Mouse (Mus musculus): Measurements from ENCODE around the gene Crim1. TPM values are rescaled to one million over a fixed set of nuclear protein-coding genes. Genes with fewer than 3 reads are reported as not detected.

Gene Crim1
- polyA plus RNA-seq, 1 experiment, result 7.1 TPM

- Histone ChIP-seq H3K79me2 (ENCODE audit: control insufficient read depth, insufficient read depth) (peaks cover 72% of the 10 kb centered on the region), H3K27me3 (ENCODE audit: control insufficient read depth, insufficient read depth, insufficient read length) (no peaks in the 10 kb centered on the region), H3K79me3 (ENCODE audit: low read depth) (peaks cover 30% of the 10 kb centered on the region), H3ac (ENCODE audit: control insufficient read depth, insufficient read length, low read depth) (no peak overlapping the region), H3K4me3 (ENCODE audit: insufficient read depth, poor library complexity, severe bottlenecking) (peak overlapping the region; percentile 57), H3K36me3 (ENCODE audit: control insufficient read depth, insufficient read depth) (no peaks in the 10 kb centered on the region)
- TF ChIP-seq MYOD1 (IDR thresholded peaks at IDR 0.05; ENCODE audit: control insufficient read depth, insufficient read length, low read depth), result no peak
- TF ChIP-seq MAX (IDR thresholded peaks at IDR 0.05), result no peak
- no peak for TF ChIP-seq CEBPB (IDR thresholded peaks at IDR 0.05; ENCODE audit: low read depth)
- no peak for TF ChIP-seq CTCF (IDR thresholded peaks at IDR 0.05; ENCODE audit: control insufficient read depth, insufficient read depth, insufficient read length)
- no peak for TF ChIP-seq MYOG (IDR thresholded peaks at IDR 0.05; ENCODE audit: control insufficient read depth, extremely low read depth, insufficient read length)
- no peak for TF ChIP-seq USF1 (IDR thresholded peaks at IDR 0.05; ENCODE audit: low read depth)
- no peak for TF ChIP-seq FOSL1 (IDR thresholded peaks at IDR 0.05; ENCODE audit: insufficient read depth, low read length, poor library complexity, severe bottlenecking)
These were observed 2.7 kb downstream of the Crim1 start for GRCm38 (mm10) chr17:78202756-78203155.

DNA sequence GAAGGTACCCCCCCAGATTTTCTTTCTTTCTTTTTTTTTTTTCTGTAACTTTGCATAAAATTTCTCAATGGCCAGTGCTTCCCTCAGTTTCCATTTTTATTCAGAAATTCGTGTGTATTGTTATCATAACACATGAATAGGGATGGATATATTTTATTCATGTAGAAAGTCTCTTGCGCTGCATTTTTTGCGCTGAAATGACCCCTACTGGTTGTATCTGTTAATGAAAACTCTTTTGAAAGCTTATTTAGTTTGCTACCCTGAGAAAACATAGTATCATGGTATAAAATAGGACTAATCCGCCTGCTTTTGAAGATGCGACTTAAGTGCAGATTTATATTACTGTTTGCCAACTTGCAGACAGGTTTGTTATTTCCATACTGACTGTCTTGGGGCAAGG, 3.4 kb downstream of the Crim1 start:
- no peaks in the 10 kb centered on the region for H3K36me3 ChIP-seq (ENCODE audit: control insufficient read depth, insufficient read depth)
- H3K79me2 ChIP-seq (ENCODE audit: control insufficient read depth, insufficient read depth), result peaks cover 78% of the 10 kb centered on the region
- no peaks in the 10 kb centered on the region for H3K27me3 ChIP-seq (ENCODE audit: control insufficient read depth, insufficient read depth, insufficient read length)
- H3ac ChIP-seq (ENCODE audit: control insufficient read depth, insufficient read length, low read depth), result no peak overlapping the region
- no peak overlapping the region for H3K4me3 ChIP-seq (ENCODE audit: insufficient read depth, poor library complexity, severe bottlenecking)
- no peak for TF ChIP-seq CTCF (IDR thresholded peaks at IDR 0.05; ENCODE audit: control insufficient read depth, insufficient read depth, insufficient read length)
- no peak for TF ChIP-seq FOSL1 (IDR thresholded peaks at IDR 0.05; ENCODE audit: insufficient read depth, low read length, poor library complexity, severe bottlenecking)
- TF ChIP-seq USF1 (IDR thresholded peaks at IDR 0.05; ENCODE audit: low read depth), result no peak
- TF ChIP-seq MYOG (IDR thresholded peaks at IDR 0.05; ENCODE audit: control insufficient read depth, extremely low read depth, insufficient read length), result no peak
- TF ChIP-seq MAX (IDR thresholded peaks at IDR 0.05), result no peak
- TF ChIP-seq CEBPB (IDR thresholded peaks at IDR 0.05; ENCODE audit: low read depth), result no peak
- TF ChIP-seq MYOD1 (IDR thresholded peaks at IDR 0.05; ENCODE audit: control insufficient read depth, insufficient read length, low read depth), result no peak
- peaks cover 35% of the 10 kb centered on the region for H3K79me3 ChIP-seq (ENCODE audit: low read depth)

- peaks cover 37% of the 10 kb centered on the region for H3K79me3 ChIP-seq (ENCODE audit: low read depth)
- H3ac ChIP-seq (ENCODE audit: control insufficient read depth, insufficient read length, low read depth), result no peak overlapping the region
- peak; percentile 20 for TF ChIP-seq CEBPB (IDR thresholded peaks at IDR 0.05; ENCODE audit: low read depth)
- TF ChIP-seq FOSL1 (IDR thresholded peaks at IDR 0.05; ENCODE audit: insufficient read depth, low read length, poor library complexity, severe bottlenecking), result no peak
- no peak overlapping the region for H3K4me3 ChIP-seq (ENCODE audit: insufficient read depth, poor library complexity, severe bottlenecking)
- no peaks in the 10 kb centered on the region for H3K36me3 ChIP-seq (ENCODE audit: control insufficient read depth, insufficient read depth)
- no peaks in the 10 kb centered on the region for H3K27me3 ChIP-seq (ENCODE audit: control insufficient read depth, insufficient read depth, insufficient read length)
- peaks cover 92% of the 10 kb centered on the region for H3K79me2 ChIP-seq (ENCODE audit: control insufficient read depth, insufficient read depth)
These were observed 6.4 kb downstream of the Crim1 start for GRCm38 (mm10) chr17:78206421-78206820.

DNA sequence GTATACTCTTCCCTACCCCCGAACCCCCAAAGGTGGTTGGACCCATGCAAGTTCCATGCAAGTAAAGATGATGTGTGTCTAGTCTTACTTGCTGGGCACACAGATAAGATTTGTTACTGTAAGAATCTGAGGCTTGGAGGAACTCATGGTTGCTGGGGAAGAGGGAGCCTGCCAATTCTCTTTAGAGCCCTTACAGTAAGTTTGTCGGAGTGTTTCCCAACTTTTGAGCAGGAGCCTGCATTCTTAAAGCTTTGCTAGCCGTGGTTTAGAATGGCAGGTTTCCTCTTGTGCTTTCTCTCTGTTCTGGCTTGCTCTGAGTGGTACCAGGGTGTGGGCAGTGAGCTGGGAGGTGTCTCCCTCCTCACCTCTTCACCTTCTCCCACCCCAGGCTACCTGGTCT, 7.2 kb downstream of the Crim1 start:
- H3K79me2 ChIP-seq (ENCODE audit: control insufficient read depth, insufficient read depth), result peaks cover 90% of the 10 kb centered on the region
- H3K4me3 ChIP-seq (ENCODE audit: insufficient read depth, poor library complexity, severe bottlenecking), result no peak overlapping the region
- peaks cover 32% of the 10 kb centered on the region for H3K79me3 ChIP-seq (ENCODE audit: low read depth)
- no peaks in the 10 kb centered on the region for H3K36me3 ChIP-seq (ENCODE audit: control insufficient read depth, insufficient read depth)
- no peak overlapping the region for H3ac ChIP-seq (ENCODE audit: control insufficient read depth, insufficient read length, low read depth)
- no peak for TF ChIP-seq MYOD1 (IDR thresholded peaks at IDR 0.05; ENCODE audit: control insufficient read depth, insufficient read length, low read depth)
- no peak for TF ChIP-seq MYOG (IDR thresholded peaks at IDR 0.05; ENCODE audit: control insufficient read depth, extremely low read depth, insufficient read length)
- TF ChIP-seq FOSL1 (IDR thresholded peaks at IDR 0.05; ENCODE audit: insufficient read depth, low read length, poor library complexity, severe bottlenecking), result no peak
- TF ChIP-seq CEBPB (IDR thresholded peaks at IDR 0.05; ENCODE audit: low read depth), result no peak
- no peak for TF ChIP-seq USF1 (IDR thresholded peaks at IDR 0.05; ENCODE audit: low read depth)
- no peak for TF ChIP-seq CTCF (IDR thresholded peaks at IDR 0.05; ENCODE audit: control insufficient read depth, insufficient read depth, insufficient read length)
- no peak for TF ChIP-seq MAX (IDR thresholded peaks at IDR 0.05)
- H3K27me3 ChIP-seq (ENCODE audit: control insufficient read depth, insufficient read depth, insufficient read length), result no peaks in the 10 kb centered on the region

DNA sequence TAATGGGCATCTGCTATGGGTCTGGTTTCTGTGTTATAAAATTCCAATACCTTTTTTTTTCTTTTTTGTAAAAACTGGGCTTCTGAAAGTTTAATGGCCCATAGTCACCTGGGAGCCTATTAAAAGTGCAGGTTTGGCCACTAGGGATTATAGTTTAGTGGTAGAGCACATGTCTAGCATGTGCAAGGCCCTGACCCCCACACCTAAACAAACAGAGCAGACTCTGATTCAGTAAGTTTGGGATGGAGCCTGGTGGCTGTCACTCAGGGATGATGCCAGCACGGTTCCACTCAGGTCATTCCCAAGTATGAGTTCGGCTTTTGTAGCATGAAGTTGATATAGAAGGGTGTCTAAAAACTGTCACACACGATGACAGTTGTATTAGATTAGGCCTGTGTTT, 8.8 kb downstream of the Crim1 start:
- H3K4me3 ChIP-seq (ENCODE audit: insufficient read depth, poor library complexity, severe bottlenecking), result no peak overlapping the region
- H3K79me2 ChIP-seq (ENCODE audit: control insufficient read depth, insufficient read depth), result peaks cover 80% of the 10 kb centered on the region
- no peaks in the 10 kb centered on the region for H3K27me3 ChIP-seq (ENCODE audit: control insufficient read depth, insufficient read depth, insufficient read length)
- H3K36me3 ChIP-seq (ENCODE audit: control insufficient read depth, insufficient read depth), result no peaks in the 10 kb centered on the region
- H3K79me3 ChIP-seq (ENCODE audit: low read depth), result peaks cover 28% of the 10 kb centered on the region
- TF ChIP-seq MYOD1 (IDR thresholded peaks at IDR 0.05; ENCODE audit: control insufficient read depth, insufficient read length, low read depth) (no peak), MAX (IDR thresholded peaks at IDR 0.05) (no peak), FOSL1 (IDR thresholded peaks at IDR 0.05; ENCODE audit: insufficient read depth, low read length, poor library complexity, severe bottlenecking) (no peak), USF1 (IDR thresholded peaks at IDR 0.05; ENCODE audit: low read depth) (no peak), CEBPB (IDR thresholded peaks at IDR 0.05; ENCODE audit: low read depth) (no peak), MYOG (IDR thresholded peaks at IDR 0.05; ENCODE audit: control insufficient read depth, extremely low read depth, insufficient read length) (no peak), CTCF (IDR thresholded peaks at IDR 0.05; ENCODE audit: control insufficient read depth, insufficient read depth, insufficient read length) (no peak)
- no peak overlapping the region for H3ac ChIP-seq (ENCODE audit: control insufficient read depth, insufficient read length, low read depth)

- Histone ChIP-seq H3K79me2 (ENCODE audit: control insufficient read depth, insufficient read depth) (peaks cover 79% of the 10 kb centered on the region), H3K79me3 (ENCODE audit: low read depth) (peaks cover 26% of the 10 kb centered on the region), H3K36me3 (ENCODE audit: control insufficient read depth, insufficient read depth) (no peaks in the 10 kb centered on the region), H3K27me3 (ENCODE audit: control insufficient read depth, insufficient read depth, insufficient read length) (no peaks in the 10 kb centered on the region), H3ac (ENCODE audit: control insufficient read depth, insufficient read length, low read depth) (no peak overlapping the region), H3K4me3 (ENCODE audit: insufficient read depth, poor library complexity, severe bottlenecking) (no peak overlapping the region)
- TF ChIP-seq MAX (IDR thresholded peaks at IDR 0.05), result no peak
- TF ChIP-seq FOSL1 (IDR thresholded peaks at IDR 0.05; ENCODE audit: insufficient read depth, low read length, poor library complexity, severe bottlenecking), result no peak
- TF ChIP-seq MYOG (IDR thresholded peaks at IDR 0.05; ENCODE audit: control insufficient read depth, extremely low read depth, insufficient read length), result no peak
- no peak for TF ChIP-seq MYOD1 (IDR thresholded peaks at IDR 0.05; ENCODE audit: control insufficient read depth, insufficient read length, low read depth)
- no peak for TF ChIP-seq CTCF (IDR thresholded peaks at IDR 0.05; ENCODE audit: control insufficient read depth, insufficient read depth, insufficient read length)
- TF ChIP-seq USF1 (IDR thresholded peaks at IDR 0.05; ENCODE audit: low read depth), result no peak
- no peak for TF ChIP-seq CEBPB (IDR thresholded peaks at IDR 0.05; ENCODE audit: low read depth)
These were observed 9.6 kb downstream of the Crim1 start for GRCm38 (mm10) chr17:78209646-78210045.

All from C2C12 (cell line).